Comparison of ENCODE assay signal across 26 mouse cellular contexts in genomic region chr5:139829384-139829783, GRCm38 (mm10). TPM values are rescaled to one million over a fixed set of nuclear protein-coding genes. Genes with fewer than 3 reads are reported as not detected.
A peak's percentile ranks its signal among the peaks of the same experiment; 100 is the strongest.
DNase-seq lines count a peak whose midpoint lies in the region; ATAC-seq and TF ChIP-seq lines count a peak whose summit lies in the region.
"Had no signal": no experiment of that assay in that cellular context is flagged by ENCODE, and none has a peak within 500 bp of the region (broad histone marks: within the 10 kb centered on the region; RNA-seq: fewer than 3 reads in every experiment).

No protein-coding gene starts in this region.

- in situ Hi-C loops in Patski (cut with MboI; ENCODE audit: low pct_unique_long_range_greater_than_20kb): no loop called here

- no peak overlapping the region for H3K9ac ChIP-seq in hindbrain, embryonic 14.5 days
- H3K9ac ChIP-seq: embryonic facial prominence, embryonic 13.5 days; liver, postnatal 0 days had no signal

- H3K9me3 ChIP-seq in hindbrain, embryonic 14.5 days (ENCODE audit: control insufficient read depth, low read length): no peaks in the 10 kb centered on the region
- H3K9me3 ChIP-seq: embryonic facial prominence, embryonic 13.5 days; heart, embryonic 10.5 days had no signal

- H3K4me2 ChIP-seq in hindbrain, embryonic 14.5 days (replicated peaks): no peak overlapping the region
- H3K4me2 ChIP-seq: embryonic facial prominence, embryonic 13.5 days had no signal

- POLR2A ChIA-PET in Patski (lab: Charles Lee): interaction anchor here (0.7 to 1.1 kb wide), 2 partner anchors 21 to 33 kb away, joined by 3 to 4 read pairs; no protein-coding TSS in a partner anchor

- H3K27ac ChIP-seq in hindbrain, embryonic 14.5 days: no peak overlapping the region
- H3K27ac ChIP-seq: embryonic facial prominence, embryonic 13.5 days; heart, embryonic 10.5 days had no signal

- DNase-seq in Patski (ENCODE audit: low read depth, low spot score): peak; percentile 17
- DNase-seq in frontal cortex, adult 2 months (ENCODE audit: extremely low spot score in 1 of 2, low spot score in 1 of 2): peak; percentile 46 to 67
- peak; percentile 60 to 65 for DNase-seq in left cerebral cortex, postnatal 25 days (ENCODE audit: low spot score in 2 of 2)
- DNase-seq in right cerebral cortex, postnatal 25 days: peak; percentile 33
- no peak for DNase-seq in gastrocnemius, postnatal 4 days (ENCODE audit: low spot score in 2 of 2)
- DNase-seq in hindbrain, embryonic 14.5 days (ENCODE audit: low spot score): no peak
- no peak for DNase-seq in thymus, postnatal 14 days
- DNase-seq: adrenal gland, adult 8-10 months; cerebellum, postnatal 14 days; gastrocnemius, postnatal 14 days; kidney, adult 8-10 months; kidney, postnatal 25 days; liver, postnatal 0 days; lung, postnatal 10 days; midbrain, embryonic 14.5 days; thymus, adult 18-20 months had no signal

- TF ChIP-seq CTCF in Patski (IDR thresholded peaks at IDR 0.05): no peak

- no peaks in the 10 kb centered on the region for H3K27me3 ChIP-seq in Patski
- no peaks in the 10 kb centered on the region for H3K27me3 ChIP-seq in hindbrain, embryonic 14.5 days (ENCODE audit: control insufficient read depth, insufficient read depth, low read length)
- H3K27me3 ChIP-seq: embryonic facial prominence, embryonic 13.5 days had no signal

- intact Hi-C loops in left cerebral cortex, postnatal 25 days (cut with DNase I): no loop called here

- H3K36me3 ChIP-seq in hindbrain, embryonic 14.5 days (replicated peaks; ENCODE audit: control insufficient read depth, insufficient read depth): no peaks in the 10 kb centered on the region; the same call in 1 of the 2 replicates
- H3K36me3 ChIP-seq: embryonic facial prominence, embryonic 13.5 days had no signal

- CTCF ChIA-PET in Patski (lab: Charles Lee): interaction anchor here (1.8 kb wide), 1 partner anchor 11 kb away, joined by 5 read pairs; no protein-coding TSS in a partner anchor

- peaks cover 14% of the 10 kb centered on the region for H3K4me1 ChIP-seq in hindbrain, embryonic 14.5 days (replicated peaks; ENCODE audit: control insufficient read depth, insufficient read depth, low read length)

- no peak for ATAC-seq in Patski
- no peak for ATAC-seq in hindbrain, embryonic 14.5 days (ENCODE audit: low FRiP score)
- ATAC-seq: forebrain, embryonic 16.5 days; liver, postnatal 0 days had no signal

- H3K4me3 ChIP-seq in hindbrain, embryonic 14.5 days (replicated peaks; ENCODE audit: low read length): no peak overlapping the region
- H3K4me3 ChIP-seq: embryonic facial prominence, embryonic 13.5 days; heart, embryonic 10.5 days had no signal

- 83% methylated on average over 13 of the region's 13 CpGs for WGBS in hindbrain, embryonic 14.5 days

RNA-seq across cellular contexts. Expression of gene Psmg3, which starts 2.7 kb away (rescaled TPM):
- 54.7 TPM for polyA plus RNA-seq in Patski (2021)
- polyA plus RNA-seq in frontal cortex, adult 2 months (2012; rRNA removed): 29.9 and 32.5 TPM in 2 replicates
- 10 to 100 TPM; 20.5 to 21.0 TPM for total RNA-seq in left cerebral cortex, postnatal 25 days (2021)
- total RNA-seq in gastrocnemius, postnatal 4 days (2021): 10 to 100 TPM; 14.6 to 18.5 TPM
- polyA plus RNA-seq in hindbrain, embryonic 14.5 days (2014; fragmentation: Nextera tagmentation; extraction: Ambion mirVana): 63.6 and 67.5 TPM in 2 replicates

RNA-seq across cellular contexts. Expression of gene Gm26938, which starts 3.2 kb away (rescaled TPM):
- polyA plus RNA-seq in Patski (2021): not detected
- not detected in 2 replicates for polyA plus RNA-seq in frontal cortex, adult 2 months (2012; rRNA removed)
- total RNA-seq in left cerebral cortex, postnatal 25 days (2021): not detected
- not detected for total RNA-seq in gastrocnemius, postnatal 4 days (2021)
- polyA plus RNA-seq in hindbrain, embryonic 14.5 days (2014; fragmentation: Nextera tagmentation; extraction: Ambion mirVana): 0.29 and 0.31 TPM in 2 replicates
- total RNA-seq: adrenal gland, adult 8-10 months; gastrocnemius, postnatal 14 days; left cerebral cortex, postnatal 10 days; liver, adult 2 months had no signal
- polyA plus RNA-seq: forebrain, embryonic 16.5 days; heart, embryonic 10.5 days; heart, postnatal 0 days; hindbrain, embryonic 11.5 days; liver, adult 2 months; liver, postnatal 0 days; neural tube, embryonic 14.5 days; urinary bladder, adult 2 months had no signal

RNA-seq across cellular contexts. Expression of gene Tmem184a, which starts 9.7 kb away (rescaled TPM):
- polyA plus RNA-seq in Patski (2021): not detected
- 0.10 and 0.34 TPM in 2 replicates for polyA plus RNA-seq in frontal cortex, adult 2 months (2012; rRNA removed)
- under 1 TPM in 1 of 2 experiments, not detected in 1; 0.48 TPM for total RNA-seq in left cerebral cortex, postnatal 25 days (2021)
- under 1 TPM in 1 of 2 experiments, not detected in 1; 0.21 TPM for total RNA-seq in gastrocnemius, postnatal 4 days (2021)
- 0.08 TPM in 1 of 2 replicates, not detected in the other for polyA plus RNA-seq in hindbrain, embryonic 14.5 days (2014; fragmentation: Nextera tagmentation; extraction: Ambion mirVana)
- total RNA-seq: megakaryocyte, adult 5-6 weeks had no signal

RNA-seq across cellular contexts. Expression of gene Mafk, which starts 38.1 kb away (rescaled TPM):
- 35.4 TPM for polyA plus RNA-seq in Patski (2021)
- 6.9 and 7.3 TPM in 2 replicates for polyA plus RNA-seq in frontal cortex, adult 2 months (2012; rRNA removed)
- 1 to 10 TPM; 6.8 TPM for total RNA-seq in left cerebral cortex, postnatal 25 days (2021)
- 10 to 100 TPM in 1 of 2 experiments, 1 to 10 TPM in 1; 8.9 to 11.7 TPM for total RNA-seq in gastrocnemius, postnatal 4 days (2021)
- polyA plus RNA-seq in hindbrain, embryonic 14.5 days (2014; fragmentation: Nextera tagmentation; extraction: Ambion mirVana): 7.1 and 7.8 TPM in 2 replicates

RNA-seq across cellular contexts. Expression of gene Ints1, which starts 53.9 kb away (rescaled TPM):
- polyA plus RNA-seq in Patski (2021): 63.5 TPM
- 70.4 and 73.5 TPM in 2 replicates for polyA plus RNA-seq in frontal cortex, adult 2 months (2012; rRNA removed)
- 10 to 100 TPM; 82.7 to 91.5 TPM for total RNA-seq in left cerebral cortex, postnatal 25 days (2021)
- total RNA-seq in gastrocnemius, postnatal 4 days (2021): 10 to 100 TPM; 43.6 to 58.4 TPM
- 37.2 and 37.6 TPM in 2 replicates for polyA plus RNA-seq in hindbrain, embryonic 14.5 days (2014; fragmentation: Nextera tagmentation; extraction: Ambion mirVana)

Comparison
In these comparisons a context has a peak if more than half of its experiments do, and no peak if none do; other contexts are left out.
1. DNase-seq: peak in Patski (single experiment), frontal cortex, adult 2 months (2 of 2), left cerebral cortex, postnatal 25 days (2 of 2) and right cerebral cortex, postnatal 25 days (single experiment); none in gastrocnemius, postnatal 4 days (0 of 2), hindbrain, embryonic 14.5 days (single experiment) and thymus, postnatal 14 days (single experiment).